Comparison of ENCODE assay signal across 12 mouse cellular contexts in the genomic region with DNA sequence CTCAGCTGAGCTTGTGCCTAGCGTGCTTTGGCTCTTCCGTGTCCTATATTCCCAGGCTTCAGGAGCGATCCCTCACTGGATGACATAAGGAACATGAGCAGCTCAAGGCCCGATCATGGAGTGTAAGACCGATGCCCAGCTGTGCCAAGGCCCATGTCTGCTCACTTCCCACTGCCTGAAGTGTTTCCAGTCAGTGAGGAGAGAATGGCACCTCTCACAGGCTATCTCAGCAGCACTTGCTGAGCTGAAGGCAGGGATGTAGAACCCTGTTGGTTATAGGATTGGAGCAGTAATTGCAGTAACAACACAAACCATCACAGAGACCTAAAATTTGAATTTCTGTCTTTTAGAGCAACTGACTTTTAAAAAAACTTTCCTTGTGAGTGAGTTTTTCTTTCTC. TPM values are rescaled to one million over a fixed set of nuclear protein-coding genes. Genes with fewer than 3 reads are reported as not detected.
DNase-seq lines count a peak whose midpoint lies in the region; ATAC-seq lines count a peak whose summit lies in the region.
"Had no signal": no experiment of that assay in that cellular context is flagged by ENCODE, and none has a peak within 500 bp of the region (broad histone marks: within the 10 kb centered on the region; RNA-seq: fewer than 3 reads in every experiment).

No protein-coding gene starts in this region.

- no peak overlapping the region for H3K4me3 ChIP-seq in midbrain, embryonic 11.5 days (ENCODE audit: low read depth, low read length)
- H3K4me3 ChIP-seq in midbrain, embryonic 13.5 days (replicated peaks) = no peak overlapping the region

- H3K9ac ChIP-seq in midbrain, embryonic 11.5 days (ENCODE audit: low read length) = no peak overlapping the region
- no peak overlapping the region for H3K9ac ChIP-seq in midbrain, embryonic 13.5 days (replicated peaks)

- no peak for ATAC-seq in midbrain, embryonic 11.5 days (ENCODE audit: low FRiP score)
- ATAC-seq in midbrain, embryonic 13.5 days = no peak

- 90% methylated on average over 5 of the region's 5 CpGs for WGBS in midbrain, embryonic 11.5 days
- 93% methylated on average over 5 of the region's 5 CpGs for WGBS in midbrain, embryonic 13.5 days

- no peaks in the 10 kb centered on the region; the same call in 1 of the 2 replicates for H3K36me3 ChIP-seq in midbrain, embryonic 11.5 days (ENCODE audit: control insufficient read depth, insufficient read depth, low read length)
- H3K36me3 ChIP-seq in midbrain, embryonic 13.5 days = peaks cover 48% of the 10 kb centered on the region

- peak; percentile 76 for DNase-seq in heart, adult 11 months
- DNase-seq in heart, adult 8-10 months (ENCODE audit: low spot score) = no peak
- peak; percentile 57 for DNase-seq in midbrain, embryonic 11.5 days (ENCODE audit: low spot score, missing footprints)
- DNase-seq: adrenal gland, adult 8-10 months; adrenal gland, postnatal 14 days; adrenal gland, postnatal 25 days; adrenal gland, postnatal 36 days; cerebellum, adult 11-12 months had no signal

- H3K27ac ChIP-seq in midbrain, embryonic 11.5 days (ENCODE audit: low read depth, low read length) = no peak overlapping the region
- no peak overlapping the region for H3K27ac ChIP-seq in midbrain, embryonic 13.5 days

- no peak overlapping the region for H3K4me2 ChIP-seq in midbrain, embryonic 11.5 days
- H3K4me2 ChIP-seq in midbrain, embryonic 13.5 days (replicated peaks) = no peak overlapping the region

- no peaks in the 10 kb centered on the region for H3K27me3 ChIP-seq in midbrain, embryonic 11.5 days (ENCODE audit: control insufficient read depth, insufficient read depth, low read length)
- H3K27me3 ChIP-seq in midbrain, embryonic 13.5 days = no peaks in the 10 kb centered on the region
- H3K27me3 ChIP-seq: CH12.LX, Patski had no signal

- peaks cover 5% of the 10 kb centered on the region; the same call in 1 of the 2 replicates for H3K4me1 ChIP-seq in midbrain, embryonic 11.5 days (ENCODE audit: control insufficient read depth, insufficient read depth, low read length)
- H3K4me1 ChIP-seq in midbrain, embryonic 13.5 days (replicated peaks) = no peaks in the 10 kb centered on the region; the same call in 1 of the 2 replicates

- H3K9me3 ChIP-seq in midbrain, embryonic 11.5 days (ENCODE audit: control insufficient read depth, low read length) = no peaks in the 10 kb centered on the region
- H3K9me3 ChIP-seq in midbrain, embryonic 13.5 days = no peaks in the 10 kb centered on the region
- H3K9me3 ChIP-seq: G1E had no signal

RNA-seq across cellular contexts. Expression of a gene that starts 26.3 kb away (rescaled TPM):
- total RNA-seq in heart, adult 8-10 months (2022) = 1 to 10 TPM; 5.1 to 7.9 (median 6.7) TPM
- 16.1 and 18.2 TPM in 2 replicates for polyA plus RNA-seq in midbrain, embryonic 11.5 days (2014; fragmentation: Nextera tagmentation; extraction: Ambion mirVana)
- 20.2 and 25.0 TPM in 2 replicates for polyA plus RNA-seq in midbrain, embryonic 13.5 days (2015; fragmentation: Nextera tagmentation; extraction: Ambion mirVana)
